Mouse (Mus musculus) limb, embryonic 13.5 days (tissue): ENCODE results near the gene Atl1. TPM values are rescaled to one million over a fixed set of nuclear protein-coding genes. Genes with fewer than 3 reads are reported as not detected.

Source experiments
- ATAC-seq: fragments of 200-750 bp; cut with Nextera tagmentation; 2 replicates; pipeline ENCODE4 v1.8.0; 2017; ENCODE audit warnings: low read depth, moderate number of reproducible peaks, moderate TSS enrichment; ENCODE audit not compliant: low FRiP score
- H3K27ac ChIP-seq: fragments of 300-500 bp; sonication (generic); 2 replicates; pipeline ENCODE4 v1.5.1; 2015; ENCODE audit warnings: inconsistent platforms, mild to moderate bottlenecking, moderate library complexity
- H3K27me3 ChIP-seq: fragments of 300-500 bp; sonication (generic); 2 replicates; pipeline ENCODE4 v1.6.1; 2015; ENCODE audit warnings: mild to moderate bottlenecking, inconsistent platforms
- H3K36me3 ChIP-seq: fragments of 300-500 bp; sonication (generic); 2 replicates; pipeline ENCODE4 v1.6.1; 2015; ENCODE audit warnings: inconsistent platforms, mild to moderate bottlenecking, moderate library complexity
- H3K4me1 ChIP-seq: fragments of 300-500 bp; sonication (generic); 2 replicates; pipeline ENCODE4 v1.6.1; 2015; ENCODE audit warnings: inconsistent platforms
- H3K4me2 ChIP-seq: fragments of 300-500 bp; sonication (generic); replicated peaks from 2 replicates; pipeline ENCODE4 v1.6.1; 2015; ENCODE audit warnings: inconsistent platforms, mild to moderate bottlenecking, moderate library complexity
- H3K4me3 ChIP-seq: fragments of 300-500 bp; sonication (generic); 2 replicates; pipeline ENCODE4 v1.5.1; 2015; ENCODE audit warnings: moderate library complexity, mild to moderate bottlenecking, inconsistent platforms
- H3K9ac ChIP-seq: fragments of 300-500 bp; sonication (generic); 2 replicates; pipeline ENCODE4 v1.6.1; 2015; ENCODE audit warnings: mild to moderate bottlenecking, inconsistent platforms
- H3K9me3 ChIP-seq: fragments of 300-500 bp; sonication (generic); 2 replicates; pipeline ENCODE4 v1.6.1; 2016; ENCODE audit warnings: inconsistent platforms
- WGBS: fragments of 180-500 bp; shearing (Covaris S2); methylation state at CpG from one replicate; pipeline ENCODE4 v1.1.7; 2015; 5-methylcytosine and 5-hydroxymethylcytosine counted together
- polyA plus RNA-seq: library from polyadenylated mRNA; unstranded; fragments of >200 nt; fragmentation: Nextera tagmentation; extraction: Ambion mirVana; gene quantifications from 2 replicates; pipeline ENCODE4 v1.2.1, GENCODE M21; 2015

Atl1 gene
- polyA plus RNA-seq = 6.1 and 7.1 TPM in 2 replicates

- Histone ChIP-seq H3K4me2 (peak within 1 kb of the TSS; percentile 76), H3K27me3 (peaks cover 2% of the 10 kb centered on the region; the same call in 1 of the 2 replicates), H3K9me3 (no peaks in the 10 kb centered on the region), H3K4me1 (peaks cover 46% of the 10 kb centered on the region), H3K9ac (peak within 1 kb of the TSS; percentile 96), H3K27ac (peak within 1 kb of the TSS; percentile 93), H3K4me3 (peak within 1 kb of the TSS; percentile 89), H3K36me3 (0 out of 2 replicates have a peak, but pooled peaks cover 5% of the 10 kb centered on the region)
- under 1% methylated on average over 113 of the region's 118 CpGs for WGBS
- peak; percentile 93 for ATAC-seq
These were observed at the start of gene Atl1, which contains the start of gene Map4k5 for GRCm38 (mm10) chr12:69892371-69893251. Gene Atl1, plus strand, starts transcription at chr12:69892614. Gene Map4k5, minus strand, starts transcription at chr12:69893200.

- no peaks in the 10 kb centered on the region for H3K4me1 ChIP-seq
- H3K4me3 ChIP-seq = no peak overlapping the region
- no peaks in the 10 kb centered on the region for H3K9me3 ChIP-seq
- H3K27me3 ChIP-seq = no peaks in the 10 kb centered on the region
- ATAC-seq = no peak
- H3K9ac ChIP-seq = no peak overlapping the region
- no peak overlapping the region for H3K27ac ChIP-seq
- H3K4me2 ChIP-seq = no peak overlapping the region
- WGBS = 80% methylated on average over 19 of the region's 19 CpGs
- peaks cover 76% of the 10 kb centered on the region for H3K36me3 ChIP-seq
These were observed 48.6 kb upstream of the Atl1 start for GRCm38 (mm10) chr12:69843531-69844445.

DNA sequence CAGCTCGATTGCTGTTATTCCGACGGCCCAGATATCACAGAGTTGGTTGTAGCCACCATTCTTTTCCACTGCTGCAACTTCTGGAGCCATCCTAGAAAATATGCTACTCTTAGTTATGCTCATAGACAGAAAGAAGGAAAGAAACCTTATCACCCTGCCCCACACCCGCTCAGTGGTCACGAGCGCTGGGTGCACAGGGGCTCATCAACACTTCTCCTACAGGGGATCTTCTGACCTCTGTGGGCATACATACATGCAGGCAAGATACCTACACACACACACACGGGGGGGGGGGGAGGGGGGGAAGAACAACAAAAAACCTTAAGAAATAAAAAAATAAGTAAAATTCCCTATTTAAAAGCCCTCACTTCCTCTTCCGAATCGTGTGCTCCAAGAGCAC lies 46.7 kb upstream of the Atl1 start:
- H3K36me3 ChIP-seq = peaks cover 68% of the 10 kb centered on the region
- ATAC-seq = no peak
- no peak overlapping the region for H3K9ac ChIP-seq
- WGBS = 88% methylated on average over 9 of the region's 9 CpGs
- H3K4me2 ChIP-seq = no peak overlapping the region
- no peak overlapping the region for H3K4me3 ChIP-seq
- H3K9me3 ChIP-seq = no peaks in the 10 kb centered on the region
- H3K4me1 ChIP-seq = no peaks in the 10 kb centered on the region
- no peak overlapping the region for H3K27ac ChIP-seq
- H3K27me3 ChIP-seq = no peaks in the 10 kb centered on the region

- Histone ChIP-seq H3K4me2 (no peak overlapping the region), H3K27ac (no peak overlapping the region), H3K36me3 (peaks cover 67% of the 10 kb centered on the region), H3K27me3 (no peaks in the 10 kb centered on the region), H3K4me1 (0 out of 2 replicates have a peak, but pooled peaks cover 1% of the 10 kb centered on the region), H3K9me3 (no peaks in the 10 kb centered on the region), H3K9ac (no peak overlapping the region), H3K4me3 (no peak overlapping the region)
- no peak for ATAC-seq
- 94% methylated on average over 9 of the region's 9 CpGs for WGBS
These were observed 45.9 kb upstream of the Atl1 start for GRCm38 (mm10) chr12:69846499-69846898.

DNA sequence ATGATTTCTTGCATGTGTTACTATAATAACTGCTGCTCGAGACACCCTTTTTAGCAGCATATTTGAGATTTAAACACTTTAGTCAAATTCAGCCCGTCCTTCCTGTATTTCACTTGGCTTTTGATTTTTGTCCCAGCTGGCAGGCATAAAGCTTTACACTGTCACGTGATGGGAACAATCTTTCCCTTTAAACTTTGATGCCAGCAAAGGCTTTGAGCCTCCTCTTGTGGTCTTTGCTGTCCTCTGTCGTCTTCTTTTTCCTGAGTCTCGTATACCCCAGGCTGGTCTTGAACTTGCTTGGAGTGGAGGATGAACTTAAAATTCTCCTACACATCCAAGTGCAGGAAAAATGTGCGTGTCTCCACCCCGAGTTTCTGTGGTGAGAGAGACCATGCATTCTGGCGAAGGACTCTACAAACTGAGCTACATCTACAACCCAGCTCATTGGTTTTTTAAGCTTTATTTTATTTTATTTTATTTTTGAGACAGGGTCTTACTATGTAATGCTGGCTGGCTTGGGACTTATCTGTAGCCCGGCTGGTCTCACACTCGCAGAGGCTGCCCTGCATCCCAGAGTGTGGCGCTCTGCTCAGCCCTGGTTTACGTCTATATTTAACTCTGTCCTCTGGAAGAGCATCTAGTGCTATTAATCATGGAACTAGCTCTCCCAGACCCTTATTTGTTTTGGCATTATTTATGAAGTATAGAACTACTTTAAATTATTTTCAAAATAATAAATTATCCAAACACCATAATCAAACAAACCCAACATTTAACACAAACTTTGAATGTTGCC lies 44.1 kb upstream of the Atl1 start:
- H3K9ac ChIP-seq = no peak overlapping the region
- 87% methylated on average over 12 of the region's 12 CpGs for WGBS
- H3K27ac ChIP-seq = no peak overlapping the region
- no peaks in the 10 kb centered on the region for H3K9me3 ChIP-seq
- no peaks in the 10 kb centered on the region for H3K27me3 ChIP-seq
- peaks cover 68% of the 10 kb centered on the region for H3K36me3 ChIP-seq
- ATAC-seq = no peak
- H3K4me2 ChIP-seq = no peak overlapping the region
- H3K4me3 ChIP-seq = no peak overlapping the region
- peaks cover 17% of the 10 kb centered on the region for H3K4me1 ChIP-seq

DNA sequence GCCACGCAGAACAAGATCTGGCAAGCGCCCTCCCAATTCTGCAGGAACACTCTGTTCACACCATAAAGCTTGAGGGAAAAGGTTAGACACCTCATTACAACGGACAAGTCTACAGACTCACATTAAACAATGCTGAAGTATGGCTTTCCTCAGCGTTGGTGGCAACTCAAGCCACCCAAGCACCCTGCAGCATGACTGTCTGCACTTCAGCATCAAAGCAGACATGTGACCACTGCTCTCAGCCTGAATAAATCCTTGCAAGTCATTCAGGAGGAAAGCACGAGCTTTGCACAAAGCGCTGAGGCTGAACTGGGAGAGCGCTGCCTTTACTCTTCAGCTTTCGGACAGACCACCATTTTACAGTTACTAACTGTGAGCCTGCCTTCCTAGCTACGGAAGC lies 40.1 kb upstream of the Atl1 start:
- ATAC-seq = no peak
- Histone ChIP-seq H3K9me3 (no peaks in the 10 kb centered on the region), H3K4me1 (peaks cover 20% of the 10 kb centered on the region), H3K36me3 (peaks cover 48% of the 10 kb centered on the region), H3K4me3 (no peak overlapping the region), H3K9ac (no peak overlapping the region), H3K27me3 (no peaks in the 10 kb centered on the region), H3K27ac (no peak overlapping the region), H3K4me2 (no peak overlapping the region)
- 70% methylated on average over 9 of the region's 9 CpGs for WGBS

- Histone ChIP-seq H3K4me1 (peaks cover 20% of the 10 kb centered on the region), H3K4me3 (no peak overlapping the region), H3K4me2 (no peak overlapping the region), H3K9ac (no peak overlapping the region), H3K27ac (no peak overlapping the region; the same call in 1 of the 2 replicates), H3K36me3 (peaks cover 37% of the 10 kb centered on the region), H3K27me3 (no peaks in the 10 kb centered on the region), H3K9me3 (no peaks in the 10 kb centered on the region)
- no peak for ATAC-seq
- WGBS = 90% methylated on average over 11 of the region's 11 CpGs
These were observed 39.0 kb upstream of the Atl1 start for GRCm38 (mm10) chr12:69853387-69853786.

DNA sequence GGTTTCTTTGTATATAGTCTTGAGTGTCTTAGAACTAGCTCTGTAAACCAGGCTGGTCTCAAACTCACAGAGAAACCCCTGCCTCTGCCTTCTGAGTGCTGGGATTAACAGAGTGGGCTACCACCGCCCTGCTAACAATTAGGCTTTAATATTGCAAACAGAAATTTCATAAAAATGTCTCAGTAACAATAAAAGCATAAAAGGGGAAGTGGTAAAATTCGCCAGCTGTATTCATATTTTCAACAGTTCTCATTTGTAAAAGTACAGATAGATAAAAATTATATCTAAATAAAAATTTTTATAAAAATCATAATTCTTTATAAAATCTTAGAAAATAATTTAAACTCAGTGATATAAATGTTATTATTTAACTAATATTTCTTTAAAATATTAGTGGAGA lies 38.5 kb upstream of the Atl1 start:
- WGBS = 79% methylated on average over 2 of the region's 2 CpGs
- Histone ChIP-seq H3K27me3 (no peaks in the 10 kb centered on the region), H3K27ac (no peak overlapping the region), H3K4me3 (no peak overlapping the region), H3K4me2 (no peak overlapping the region), H3K9me3 (no peaks in the 10 kb centered on the region), H3K9ac (no peak overlapping the region), H3K36me3 (peaks cover 34% of the 10 kb centered on the region), H3K4me1 (peaks cover 20% of the 10 kb centered on the region)
- no peak for ATAC-seq

DNA sequence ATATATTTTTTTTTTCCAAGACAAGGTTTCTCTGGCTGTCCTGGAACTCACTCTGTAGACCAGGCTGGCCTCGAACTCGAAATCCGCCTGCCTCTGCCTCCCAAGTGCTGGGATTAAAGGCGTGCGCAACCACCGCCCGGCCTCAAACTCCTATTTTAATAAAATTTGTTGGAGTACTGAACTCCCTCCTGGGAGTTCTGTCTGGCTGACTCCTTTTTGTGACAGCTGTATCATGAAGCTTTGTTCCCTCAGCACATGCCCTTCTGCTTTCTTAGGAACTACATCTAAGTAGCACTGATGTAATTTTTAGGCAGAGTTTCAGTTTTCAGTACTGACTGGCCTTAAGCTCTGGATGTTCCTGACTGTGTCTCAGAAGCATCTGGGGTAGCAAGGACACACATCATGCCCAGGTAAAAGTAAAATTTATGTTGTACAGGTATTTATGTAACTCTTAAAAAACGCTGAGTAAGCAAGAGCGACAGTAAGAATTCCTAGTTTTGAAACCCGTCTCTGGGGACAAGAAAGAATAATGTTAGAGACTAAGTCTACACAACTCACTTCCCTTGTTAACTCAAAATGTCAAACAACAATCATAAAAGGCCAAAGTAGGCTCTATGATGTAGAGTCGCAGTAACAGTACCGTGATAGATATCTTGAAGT lies 36.6 kb upstream of the Atl1 start:
- Histone ChIP-seq H3K4me3 (no peak overlapping the region), H3K27me3 (no peaks in the 10 kb centered on the region), H3K4me1 (peaks cover 20% of the 10 kb centered on the region), H3K36me3 (peaks cover 24% of the 10 kb centered on the region), H3K9ac (no peak overlapping the region), H3K4me2 (no peak overlapping the region), H3K27ac (no peak overlapping the region), H3K9me3 (no peaks in the 10 kb centered on the region)
- ATAC-seq = no peak
- WGBS = 94% methylated on average over 12 of the region's 12 CpGs

GRCm38 (mm10) chr12:69856398-69856797 lies 36.0 kb upstream of the Atl1 start:
- H3K4me1 ChIP-seq = peaks cover 20% of the 10 kb centered on the region
- no peak overlapping the region for H3K4me2 ChIP-seq
- peaks cover 21% of the 10 kb centered on the region for H3K36me3 ChIP-seq
- no peak overlapping the region for H3K4me3 ChIP-seq
- H3K9ac ChIP-seq = no peak overlapping the region
- H3K27ac ChIP-seq = no peak overlapping the region
- ATAC-seq = no peak
- no peaks in the 10 kb centered on the region for H3K27me3 ChIP-seq
- H3K9me3 ChIP-seq = no peaks in the 10 kb centered on the region
- WGBS = 94% methylated on average over 10 of the region's 10 CpGs

GRCm38 (mm10) chr12:69857597-69857996 lies 34.8 kb upstream of the Atl1 start:
- no peaks in the 10 kb centered on the region for H3K27me3 ChIP-seq
- H3K27ac ChIP-seq = no peak overlapping the region
- peaks cover 16% of the 10 kb centered on the region for H3K36me3 ChIP-seq
- WGBS = 95% methylated on average over 2 of the region's 2 CpGs
- H3K9ac ChIP-seq = no peak overlapping the region
- no peak overlapping the region for H3K4me2 ChIP-seq
- H3K4me1 ChIP-seq = peaks cover 9% of the 10 kb centered on the region; the same call in 1 of the 2 replicates
- ATAC-seq = no peak
- no peaks in the 10 kb centered on the region for H3K9me3 ChIP-seq
- H3K4me3 ChIP-seq = no peak overlapping the region
